Mouse (Mus musculus) testis, adult 2 months (tissue): ENCODE results near the gene Noa1.

Experiments used
- CTCF ChIP-seq: fragments of 200-500 bp; IDR thresholded peaks from 2 replicates; pipeline ENCODE4 v1.5.1; 2012; ENCODE audit warnings: low read depth, mild to moderate bottlenecking, inconsistent platforms, low read length, moderate library complexity; ENCODE audit not compliant: control insufficient read depth, insufficient read depth, insufficient replicate concordance
- POLR2A ChIP-seq: fragments of 200-500 bp; IDR thresholded peaks from 2 replicates; pipeline ENCODE4 v1.6.1; 2012; ENCODE audit warnings: low read depth, mild to moderate bottlenecking, inconsistent platforms, low read length, moderate library complexity; ENCODE audit not compliant: control insufficient read depth

DNA sequence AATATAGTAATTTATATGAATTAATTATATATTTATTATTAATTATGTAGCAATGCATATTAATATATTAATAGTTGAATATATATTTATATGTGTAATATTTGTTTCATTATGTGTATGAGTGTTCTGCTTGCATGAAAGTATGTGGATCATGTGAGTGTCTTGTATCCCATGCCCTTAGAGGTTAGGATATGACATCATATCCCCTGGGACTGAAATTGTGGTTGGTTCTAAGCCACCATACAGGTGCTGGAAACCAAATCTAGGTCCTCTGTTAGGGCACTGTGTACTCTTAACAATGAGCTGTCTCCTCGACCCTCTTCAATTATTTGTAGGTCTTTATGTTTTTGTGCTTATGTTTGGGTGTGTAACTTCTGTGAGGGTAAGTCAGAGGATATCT lies 56.7 kb downstream of the Noa1 start:
- TF ChIP-seq POLR2A (no peak), CTCF (no peak)
